Mouse (Mus musculus): Measurements from ENCODE around the gene Stfa2l1. TPM values are rescaled to one million over a fixed set of nuclear protein-coding genes. Genes with fewer than 3 reads are reported as not detected.

Gene Stfa2l1
- polyA plus RNA-seq, 1 experiment from 2014 or later, result 1.9 TPM

DNA sequence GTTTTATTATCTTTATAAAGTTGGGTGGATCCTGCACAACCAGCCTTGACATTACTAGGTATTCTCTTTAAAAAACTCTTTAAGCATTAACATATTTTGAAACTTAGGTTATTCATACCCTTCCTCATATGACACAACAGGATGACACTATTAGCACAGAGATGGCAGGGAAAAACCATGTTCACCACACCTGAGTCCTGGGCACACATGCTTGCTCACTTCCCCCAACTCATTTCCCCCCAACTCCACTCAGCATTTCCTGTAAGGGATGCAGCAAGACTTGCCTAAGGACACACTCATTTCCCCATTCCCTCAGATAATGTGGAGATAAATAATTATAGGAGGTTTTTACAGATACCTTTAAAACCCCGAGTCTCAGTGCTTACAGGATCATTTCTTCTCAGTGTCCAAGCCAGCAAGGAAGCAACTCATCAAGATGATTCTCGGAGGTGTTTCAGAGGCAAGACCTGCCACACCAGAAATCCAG lies 53.4 kb downstream of the Stfa2l1 start, which contains the start of gene Gm5416:
Gene Gm5416, plus strand, starts transcription at position 437 of the 487 bp plus-strand sequence.
- Histone ChIP-seq H3K9me3 (replicated peaks) (no peaks in the 10 kb centered on the region), H3K36me3 (no peaks in the 10 kb centered on the region), H3K4me3 (replicated peaks) (no peak within 1 kb of the TSS), H3K27ac (no peak within 1 kb of the TSS), H3K9ac (no peak within 1 kb of the TSS), H3K27me3 (no peaks in the 10 kb centered on the region), H3K4me1 (no peaks in the 10 kb centered on the region), H3K4me2 (no peak within 1 kb of the TSS)
- no peak for ATAC-seq (replicated peaks; ENCODE audit: low FRiP score)
- WGBS, result 81% methylated on average over 2 of the region's 2 CpGs

Other genes with a start within 250 kb of the Stfa2l1 start
- 4.5 and 5.5 TPM in 2 replicates for gene Parp9, start 218.3 kb upstream of the Stfa2l1 start, polyA plus RNA-seq (2015; fragmentation: Nextera tagmentation; extraction: Ambion mirVana)
- gene Dtx3l, start 217.7 kb upstream of the Stfa2l1 start, polyA plus RNA-seq (2015; fragmentation: Nextera tagmentation; extraction: Ambion mirVana), result 3.3 and 3.4 TPM in 2 replicates
- 36.8 and 38.8 TPM in 2 replicates for gene Kpna1, start 178.1 kb upstream of the Stfa2l1 start, polyA plus RNA-seq (2015; fragmentation: Nextera tagmentation; extraction: Ambion mirVana)
- gene Wdr5b, start 115.6 kb upstream of the Stfa2l1 start, polyA plus RNA-seq (2015; fragmentation: Nextera tagmentation; extraction: Ambion mirVana), result 8.9 and 9.9 TPM in 2 replicates
- 319 and 327 TPM in 2 replicates for gene Fam162a, start 85.2 kb upstream of the Stfa2l1 start, polyA plus RNA-seq (2015; fragmentation: Nextera tagmentation; extraction: Ambion mirVana)
- gene Ccdc58, start 85.1 kb upstream of the Stfa2l1 start, polyA plus RNA-seq (2015; fragmentation: Nextera tagmentation; extraction: Ambion mirVana), result 79.3 and 91.9 TPM in 2 replicates
- 0.05 and 0.14 TPM in 2 replicates for gene Csta1, start 25.6 kb upstream of the Stfa2l1 start, polyA plus RNA-seq (2015; fragmentation: Nextera tagmentation; extraction: Ambion mirVana)
- 2.4 and 4.9 TPM in 2 replicates for gene Gm5483, start 27.4 kb downstream of the Stfa2l1 start, polyA plus RNA-seq (2015; fragmentation: Nextera tagmentation; extraction: Ambion mirVana)
- not detected in 2 replicates for gene Gm5416, start 53.6 kb downstream of the Stfa2l1 start, polyA plus RNA-seq (2015; fragmentation: Nextera tagmentation; extraction: Ambion mirVana)
- not detected in 2 replicates for gene 2010005H15Rik, start 64.7 kb downstream of the Stfa2l1 start, polyA plus RNA-seq (2015; fragmentation: Nextera tagmentation; extraction: Ambion mirVana)
- 9.0 and 11.3 TPM in 2 replicates for gene Stfa1, start 120.1 kb downstream of the Stfa2l1 start, polyA plus RNA-seq (2015; fragmentation: Nextera tagmentation; extraction: Ambion mirVana)
- not detected in 2 replicates for gene BC117090, start 177.5 kb downstream of the Stfa2l1 start, polyA plus RNA-seq (2015; fragmentation: Nextera tagmentation; extraction: Ambion mirVana)
- 8.6 and 11.6 TPM in 2 replicates for gene BC100530, start 210.9 kb downstream of the Stfa2l1 start, polyA plus RNA-seq (2015; fragmentation: Nextera tagmentation; extraction: Ambion mirVana)